Mouse (Mus musculus): ENCODE measurements around the gene Wsb2.

- no peak for TF ChIP-seq POLR2A (IDR thresholded peaks at IDR 0.05; ENCODE audit: borderline replicate concordance, extremely low read depth, low read depth, low read length)
- TF ChIP-seq CTCF (IDR thresholded peaks at IDR 0.05; ENCODE audit: insufficient read depth, low read length), result no peak
These were observed 60.3 kb downstream of the Wsb2 start for GRCm38 (mm10) chr5:117417442-117417841.

All from lung, adult 2 months (tissue).